Mouse (Mus musculus) spleen, postnatal 14 days (tissue): ENCODE data around the gene Ralgapa2.

Experiments
- DNase-seq, 2 experiments: peaks; one replicate each; pipeline ENCODE4 v3.0.0; 2021 to 2022; ENCODE audit warnings: low spot score in 2 of 2

The Ralgapa2 gene

GRCm38 (mm10) chr2:146359676-146360075, 152.5 kb downstream of the Ralgapa2 start:
- DNase-seq: no peak

- no peak for DNase-seq
Observed at GRCm38 (mm10) chr2:146356524-146356923, 155.6 kb downstream of the Ralgapa2 start.

GRCm38 (mm10) chr2:146350230-146350629, 161.9 kb downstream of the Ralgapa2 start:
- no peak for DNase-seq

- no peak for DNase-seq
Observed at GRCm38 (mm10) chr2:146347942-146348341, 164.2 kb downstream of the Ralgapa2 start.

GRCm38 (mm10) chr2:146340090-146340489, 172.1 kb downstream of the Ralgapa2 start:
- DNase-seq: no peak

- DNase-seq: no peak
Observed at GRCm38 (mm10) chr2:146337540-146337939, 174.6 kb downstream of the Ralgapa2 start.

GRCm38 (mm10) chr2:146331894-146332476, 180.2 kb downstream of the Ralgapa2 start:
- no peak for DNase-seq

- no peak for DNase-seq
Observed at GRCm38 (mm10) chr2:146330772-146331281, 181.3 kb downstream of the Ralgapa2 start.

GRCm38 (mm10) chr2:146330101-146330500, 182.0 kb downstream of the Ralgapa2 start:
- no peak for DNase-seq

- DNase-seq: no peak
Observed at GRCm38 (mm10) chr2:146326654-146327053, 185.5 kb downstream of the Ralgapa2 start.

- DNase-seq: no peak
Observed at GRCm38 (mm10) chr2:146324907-146325715, 187.0 kb downstream of the Ralgapa2 start.

- no peak for DNase-seq
Observed at GRCm38 (mm10) chr2:146324140-146324906, 187.8 kb downstream of the Ralgapa2 start.

- no peak for DNase-seq
Observed at GRCm38 (mm10) chr2:146323528-146323927, 188.6 kb downstream of the Ralgapa2 start.

- no peak for DNase-seq
Observed at GRCm38 (mm10) chr2:146322770-146323169, 189.4 kb downstream of the Ralgapa2 start.

GRCm38 (mm10) chr2:146322019-146322418, 190.1 kb downstream of the Ralgapa2 start:
- no peak for DNase-seq

- DNase-seq: no peak
Observed at GRCm38 (mm10) chr2:146320666-146321065, 191.5 kb downstream of the Ralgapa2 start.

- DNase-seq: no peak
Observed at GRCm38 (mm10) chr2:146314751-146315150, 197.4 kb downstream of the Ralgapa2 start.

- no peak for DNase-seq
Observed at GRCm38 (mm10) chr2:146313811-146314210, 198.3 kb downstream of the Ralgapa2 start.

GRCm38 (mm10) chr2:146310760-146311159, 201.4 kb downstream of the Ralgapa2 start:
- DNase-seq: no peak

GRCm38 (mm10) chr2:146310291-146310690, 201.9 kb downstream of the Ralgapa2 start:
- no peak for DNase-seq

GRCm38 (mm10) chr2:146309413-146309812, 202.7 kb downstream of the Ralgapa2 start:
- DNase-seq: no peak

- no peak for DNase-seq
Observed at GRCm38 (mm10) chr2:146307060-146307459, 205.1 kb downstream of the Ralgapa2 start.
